Mouse (Mus musculus) heart, embryonic 16.5 days (tissue): ENCODE results near the gene Rap1gap2. TPM values are rescaled to one million over a fixed set of nuclear protein-coding genes. Genes with fewer than 3 reads are reported as not detected.

Source experiments
- ATAC-seq: fragments of 200-750 bp; cut with Nextera tagmentation; replicated peaks from 2 replicates; pipeline ENCODE4 v1.8.0; 2017; ENCODE audit warnings: moderate number of reproducible peaks; ENCODE audit not compliant: insufficient read depth, low FRiP score; ENCODE audit errors: extremely low read depth
- H3K27ac ChIP-seq: fragments of 300-500 bp; sonication (generic); 2 replicates; pipeline ENCODE4 v1.5.1; 2014; ENCODE audit warnings: mild to moderate bottlenecking, low read length, control low read depth, moderate library complexity
- H3K27me3 ChIP-seq: fragments of 300-500 bp; sonication (generic); 2 replicates; pipeline ENCODE4 v1.6.1; 2014; ENCODE audit warnings: low read length, mixed read lengths; ENCODE audit not compliant: control insufficient read depth, insufficient read depth
- H3K36me3 ChIP-seq: fragments of 300-500 bp; sonication (generic); 2 replicates; pipeline ENCODE4 v1.6.1; 2014; ENCODE audit not compliant: control insufficient read depth, insufficient read depth
- H3K4me1 ChIP-seq: fragments of 300-500 bp; sonication (generic); 2 replicates; pipeline ENCODE4 v1.6.1; 2014; ENCODE audit warnings: low read length, mixed read lengths; ENCODE audit not compliant: control insufficient read depth, insufficient read depth
- H3K4me2 ChIP-seq: fragments of 300-500 bp; sonication (generic); 2 replicates; pipeline ENCODE4 v1.6.1; 2014; ENCODE audit warnings: low read depth, mild to moderate bottlenecking, control low read depth, low read length
- H3K4me3 ChIP-seq: fragments of 300-500 bp; sonication (generic); 2 replicates; pipeline ENCODE4 v1.5.1; 2014; ENCODE audit warnings: mild to moderate bottlenecking, control low read depth, low read length
- H3K9ac ChIP-seq: fragments of 300-500 bp; sonication (generic); 2 replicates; pipeline ENCODE4 v1.6.1; 2014; ENCODE audit warnings: low read length, control low read depth
- H3K9me3 ChIP-seq: fragments of 300-500 bp; sonication (generic); replicated peaks from 2 replicates; pipeline ENCODE4 v1.6.1; 2016; ENCODE audit warnings: low read length; ENCODE audit not compliant: control insufficient read depth
- WGBS: fragments of 180-500 bp; shearing (Covaris S2); extraction: QIAGEN DNeasy Blood & Tissue Kit; methylation state at CpG from one replicate; pipeline ENCODE4 v1.1.7; 2014; 5-methylcytosine and 5-hydroxymethylcytosine counted together
- polyA plus RNA-seq: library from polyadenylated mRNA; unstranded; fragments of >200 nt; fragmentation: Nextera tagmentation; extraction: Ambion mirVana; gene quantifications from 2 replicates; pipeline ENCODE4 v1.2.1, GENCODE M21; 2015

Rap1gap2 gene
- polyA plus RNA-seq, 1 experiment from 2014 or later, result 2.0 TPM

DNA sequence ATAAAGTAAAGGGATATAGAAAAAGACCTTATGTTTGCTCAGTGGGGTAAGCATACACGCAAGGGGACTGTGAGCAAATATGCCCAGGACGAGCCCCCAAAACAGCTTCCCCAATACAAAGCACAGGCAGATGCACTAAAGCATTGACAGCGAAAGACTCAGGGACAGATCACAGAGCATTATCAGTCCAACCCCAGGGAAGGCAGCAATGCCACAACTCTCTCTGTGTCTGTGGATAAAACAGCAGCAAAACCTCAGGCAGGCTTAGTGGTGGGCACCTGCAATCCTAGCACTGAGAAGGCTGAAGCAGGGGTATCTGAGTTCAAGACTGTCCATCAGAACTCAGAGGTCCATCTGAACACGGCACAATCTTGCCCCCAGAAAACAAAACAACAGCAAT is 73.4 kb downstream of the Rap1gap2 start:
- H3K4me2 ChIP-seq, result no peak overlapping the region
- H3K9me3 ChIP-seq, result no peaks in the 10 kb centered on the region
- no peak overlapping the region for H3K27ac ChIP-seq
- H3K4me1 ChIP-seq, result peaks cover 6% of the 10 kb centered on the region
- no peaks in the 10 kb centered on the region for H3K36me3 ChIP-seq
- no peak for ATAC-seq
- no peaks in the 10 kb centered on the region for H3K27me3 ChIP-seq
- no peak overlapping the region for H3K4me3 ChIP-seq
- H3K9ac ChIP-seq, result no peak overlapping the region
- WGBS, result 76% methylated on average over 4 of the region's 4 CpGs

GRCm38 (mm10) chr11:74536140-74536842 is 74.4 kb downstream of the Rap1gap2 start:
- 37% methylated on average over 14 of the region's 14 CpGs for WGBS

DNA sequence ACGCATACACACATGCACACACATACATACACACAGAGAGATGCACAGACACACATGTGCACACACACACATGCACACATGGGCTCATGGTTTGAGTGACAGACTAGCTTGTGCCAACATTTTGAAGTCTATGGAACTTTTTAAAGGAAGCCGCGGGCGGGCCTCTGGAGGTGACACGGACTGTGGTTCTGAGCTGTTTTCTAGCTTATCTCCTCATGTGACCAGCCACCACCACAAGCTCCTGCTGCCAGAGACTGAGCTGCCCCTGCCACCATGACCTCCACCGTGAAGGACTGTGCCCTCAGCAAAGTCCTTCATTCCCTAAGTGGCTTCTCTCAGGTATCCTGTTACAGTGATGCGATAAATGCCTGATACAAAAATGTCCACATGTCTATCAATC is 76.3 kb downstream of the Rap1gap2 start:
- Histone ChIP-seq H3K4me1 (peaks cover 8% of the 10 kb centered on the region), H3K4me2 (no peak overlapping the region), H3K4me3 (no peak overlapping the region), H3K36me3 (no peaks in the 10 kb centered on the region), H3K9me3 (no peaks in the 10 kb centered on the region), H3K9ac (no peak overlapping the region), H3K27ac (no peak overlapping the region), H3K27me3 (no peaks in the 10 kb centered on the region)
- WGBS, result 55% methylated on average over 7 of the region's 7 CpGs
- ATAC-seq, result peak; percentile 39; the same call in 1 of the 2 replicates

More at GRCm38 (mm10) chr11:74536140-74536842, 74.4 kb downstream of the Rap1gap2 start:
- ATAC-seq, result peak; percentile 46; the same call in 1 of the 2 replicates
- Histone ChIP-seq H3K36me3 (no peaks in the 10 kb centered on the region), H3K4me2 (peak overlapping the region; percentile 29; the same call in 1 of the 2 replicates), H3K9me3 (no peaks in the 10 kb centered on the region), H3K9ac (no peak overlapping the region), H3K4me1 (peaks cover 7% of the 10 kb centered on the region), H3K4me3 (no peak overlapping the region), H3K27ac (no peak overlapping the region), H3K27me3 (no peaks in the 10 kb centered on the region)

DNA sequence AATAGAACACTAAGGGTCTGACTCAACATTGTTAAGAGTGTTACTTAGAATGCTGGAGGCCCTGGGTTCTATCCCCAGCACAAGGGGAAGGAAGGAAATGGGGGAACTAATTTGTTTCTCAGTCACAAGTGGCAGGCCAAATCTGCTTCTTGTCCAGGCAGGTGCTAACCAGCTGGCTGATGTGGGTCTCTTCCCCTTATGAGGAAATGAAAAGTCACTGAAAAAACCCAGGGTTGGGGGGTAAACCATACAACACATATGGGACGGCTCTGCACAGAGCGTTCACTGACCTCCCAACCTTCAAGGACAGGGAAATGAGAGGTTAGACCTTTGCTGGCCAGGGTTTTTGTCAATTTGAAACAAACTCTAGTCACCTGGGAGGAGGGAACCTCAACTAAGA is 77.7 kb downstream of the Rap1gap2 start:
- 77% methylated on average over 2 of the region's 2 CpGs for WGBS
- no peak for ATAC-seq
- Histone ChIP-seq H3K9me3 (no peaks in the 10 kb centered on the region), H3K9ac (no peak overlapping the region), H3K27ac (no peak overlapping the region), H3K27me3 (no peaks in the 10 kb centered on the region), H3K4me3 (no peak overlapping the region), H3K4me1 (peaks cover 8% of the 10 kb centered on the region), H3K36me3 (no peaks in the 10 kb centered on the region), H3K4me2 (no peak overlapping the region)

DNA sequence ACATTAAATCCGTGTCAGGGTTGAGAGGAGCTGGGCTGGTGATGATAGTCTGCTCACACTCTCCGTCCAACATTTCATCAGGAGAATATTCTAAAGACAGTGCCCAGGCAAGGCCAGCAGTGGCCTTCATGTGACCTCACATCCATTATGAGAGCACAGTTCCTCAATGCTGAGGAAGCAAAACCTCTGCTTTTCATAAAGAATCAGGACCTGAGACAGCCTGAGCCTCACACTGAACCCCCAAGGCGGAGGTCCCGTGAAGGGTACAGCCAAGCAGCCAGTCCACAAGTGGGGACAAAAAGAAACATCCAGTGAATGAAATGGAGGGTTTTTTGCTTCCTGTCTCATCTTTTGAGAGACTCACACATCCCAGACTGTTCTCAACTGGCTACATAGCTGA is 78.3 kb downstream of the Rap1gap2 start:
- no peak for ATAC-seq
- Histone ChIP-seq H3K27me3 (no peaks in the 10 kb centered on the region), H3K36me3 (no peaks in the 10 kb centered on the region), H3K4me2 (no peak overlapping the region), H3K4me1 (peaks cover 10% of the 10 kb centered on the region), H3K9ac (no peak overlapping the region), H3K9me3 (no peaks in the 10 kb centered on the region), H3K4me3 (no peak overlapping the region), H3K27ac (no peak overlapping the region)
- 56% methylated on average over 4 of the region's 4 CpGs for WGBS

DNA sequence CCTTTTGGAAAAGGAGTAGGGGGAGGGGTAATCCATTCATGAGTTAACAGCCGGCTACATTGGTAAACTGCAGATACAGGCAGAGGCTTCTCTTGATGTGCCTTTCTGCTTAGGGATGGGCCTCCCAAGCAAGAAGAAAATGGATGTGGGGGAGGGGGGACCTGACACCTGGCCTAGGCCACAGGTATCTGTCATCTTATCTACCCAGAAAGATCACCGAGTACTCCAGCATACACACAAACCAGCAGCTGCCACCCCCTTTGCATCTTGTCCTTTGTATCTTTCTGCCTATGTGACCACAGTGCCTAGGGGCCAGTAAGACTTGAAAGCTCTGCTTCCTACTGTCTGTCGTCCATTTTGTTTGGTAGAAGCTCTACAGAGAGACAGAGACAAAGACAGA is 79.0 kb downstream of the Rap1gap2 start:
- no peak overlapping the region for H3K4me3 ChIP-seq
- H3K4me2 ChIP-seq, result no peak overlapping the region
- no peaks in the 10 kb centered on the region for H3K36me3 ChIP-seq
- no peak overlapping the region for H3K27ac ChIP-seq
- no peaks in the 10 kb centered on the region for H3K27me3 ChIP-seq
- ATAC-seq, result no peak
- 38% methylated on average over 3 of the region's 3 CpGs for WGBS
- no peak overlapping the region for H3K9ac ChIP-seq
- peaks cover 15% of the 10 kb centered on the region for H3K4me1 ChIP-seq
- H3K9me3 ChIP-seq, result no peaks in the 10 kb centered on the region

GRCm38 (mm10) chr11:74529803-74530202 is 80.9 kb downstream of the Rap1gap2 start:
- no peak overlapping the region for H3K4me3 ChIP-seq
- peaks cover 17% of the 10 kb centered on the region for H3K4me1 ChIP-seq
- no peak overlapping the region for H3K4me2 ChIP-seq
- H3K9me3 ChIP-seq, result no peaks in the 10 kb centered on the region
- peaks cover 6% of the 10 kb centered on the region; the same call in 1 of the 2 replicates for H3K27me3 ChIP-seq
- 61% methylated on average over 4 of the region's 4 CpGs for WGBS
- ATAC-seq, result no peak
- no peak overlapping the region for H3K27ac ChIP-seq
- H3K36me3 ChIP-seq, result no peaks in the 10 kb centered on the region
- no peak overlapping the region for H3K9ac ChIP-seq

DNA sequence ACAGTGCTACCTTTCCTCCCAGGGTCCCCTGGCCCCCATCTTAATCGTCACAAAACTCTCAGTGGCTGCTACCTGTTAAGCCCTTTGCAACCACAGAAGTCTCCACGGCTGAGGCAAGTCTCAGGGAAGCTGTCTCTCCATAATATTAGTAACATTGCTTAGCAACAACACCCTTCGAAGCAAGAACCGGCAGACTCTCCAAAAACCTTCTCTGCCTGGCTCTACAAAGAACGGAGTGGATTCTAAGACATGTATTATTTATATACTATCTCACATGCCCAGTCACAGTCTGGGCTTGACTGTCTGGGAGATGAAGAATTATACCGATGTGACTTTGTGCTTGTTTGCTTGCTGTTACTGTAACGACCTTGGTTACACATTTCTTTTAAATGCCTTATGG is 83.2 kb downstream of the Rap1gap2 start:
- Histone ChIP-seq H3K4me3 (no peak overlapping the region), H3K27ac (no peak overlapping the region), H3K36me3 (no peaks in the 10 kb centered on the region), H3K9ac (no peak overlapping the region), H3K9me3 (no peaks in the 10 kb centered on the region), H3K27me3 (peaks cover 14% of the 10 kb centered on the region), H3K4me1 (peaks cover 28% of the 10 kb centered on the region), H3K4me2 (no peak overlapping the region)
- ATAC-seq, result no peak
- WGBS, result 47% methylated on average over 7 of the region's 7 CpGs

DNA sequence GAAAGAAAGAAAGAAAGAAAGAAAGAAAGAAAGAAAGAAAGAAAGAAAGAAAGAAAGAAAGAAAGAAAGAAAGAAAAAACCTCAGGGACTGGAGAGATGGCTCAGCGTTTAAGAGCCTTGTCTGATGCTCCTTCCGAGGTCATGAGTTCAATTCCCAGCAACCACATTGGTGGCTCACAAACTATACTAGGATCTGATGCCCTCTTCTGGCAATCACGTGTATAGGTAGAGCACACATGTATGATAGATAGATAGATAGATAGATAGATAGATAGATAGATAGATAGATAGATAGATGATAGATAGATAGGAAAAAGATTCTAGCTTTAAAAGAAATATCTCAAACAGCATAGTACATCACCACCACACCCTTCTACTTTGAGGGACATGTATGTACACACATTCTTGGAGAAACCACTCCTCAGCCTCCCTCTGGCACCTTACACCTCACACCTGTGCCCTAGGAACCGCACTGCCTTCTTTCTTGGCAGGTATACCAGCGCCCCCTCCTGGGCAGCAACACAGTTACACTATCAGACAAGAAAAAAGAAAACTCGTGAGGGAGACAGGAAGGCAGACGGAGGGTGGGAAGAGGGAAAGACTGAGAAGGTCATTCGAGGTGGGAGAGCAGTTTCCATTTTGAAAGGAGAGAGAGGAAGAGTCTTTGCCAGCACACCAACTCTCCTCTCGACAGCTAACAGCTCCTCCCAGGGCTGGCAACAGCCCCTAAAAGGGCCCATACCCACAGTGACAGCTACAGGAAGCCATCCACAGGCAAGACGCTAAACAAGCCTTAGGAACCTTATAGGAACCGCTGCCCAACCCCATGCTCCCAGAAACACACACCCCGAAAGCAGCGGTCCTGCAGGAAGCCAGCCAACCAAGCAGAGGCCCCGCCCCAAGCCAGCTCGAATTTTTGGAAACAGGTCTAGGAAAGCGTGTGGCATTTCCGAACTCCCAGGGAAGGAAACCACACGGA is 84.2 kb downstream of the Rap1gap2 start:
- Histone ChIP-seq H3K27ac (no peak overlapping the region), H3K9me3 (no peaks in the 10 kb centered on the region), H3K4me1 (peaks cover 33% of the 10 kb centered on the region), H3K4me3 (peak overlapping the region; percentile 39), H3K9ac (peak overlapping the region; percentile 52), H3K36me3 (no peaks in the 10 kb centered on the region), H3K27me3 (peaks cover 14% of the 10 kb centered on the region), H3K4me2 (peak overlapping the region; percentile 65)
- 16% methylated on average over 18 of the region's 18 CpGs for WGBS
- ATAC-seq, result no peak
